Mouse (Mus musculus) cerebellum, adult 8-10 months (tissue): ENCODE results near the gene Irak2.

Experiments used
- DNase-seq: peaks from one replicate; pipeline ENCODE4 v3.0.0; 2022

Irak2 gene

GRCm38 (mm10) chr6:113638302-113639040, at the start of gene Irak2:
Irak2 (plus strand) TSS chr6:113638467.
- peak; percentile 94 for DNase-seq

- DNase-seq, result no peak
These were observed 45.6 kb upstream of the Irak2 start for GRCm38 (mm10) chr6:113592637-113593036.

- DNase-seq, result no peak
These were observed 40.3 kb upstream of the Irak2 start for GRCm38 (mm10) chr6:113597945-113598344.

GRCm38 (mm10) chr6:113599833-113600232, 38.4 kb upstream of the Irak2 start:
- DNase-seq, result no peak

GRCm38 (mm10) chr6:113600543-113601139, 37.6 kb upstream of the Irak2 start, which contains the start of gene Fancd2os:
Fancd2os (minus strand) TSS chr6:113600715.
- no peak for DNase-seq

GRCm38 (mm10) chr6:113602821-113603220, 35.4 kb upstream of the Irak2 start:
- no peak for DNase-seq

- DNase-seq, result no peak
These were observed 34.3 kb upstream of the Irak2 start for GRCm38 (mm10) chr6:113603993-113604392.

- DNase-seq, result peak; percentile 88
These were observed 33.6 kb upstream of the Irak2 start, which contains the start of gene Brk1 for GRCm38 (mm10) chr6:113604432-113605223. Brk1 (plus strand) TSS chr6:113604772.

GRCm38 (mm10) chr6:113605224-113605545, 33.1 kb upstream of the Irak2 start:
- no peak for DNase-seq

- DNase-seq, result no peak
These were observed 29.4 kb upstream of the Irak2 start for GRCm38 (mm10) chr6:113608871-113609270.

- no peak for DNase-seq
These were observed 29.0 kb upstream of the Irak2 start for GRCm38 (mm10) chr6:113609293-113609692.

- DNase-seq, result no peak
These were observed 25.9 kb upstream of the Irak2 start for GRCm38 (mm10) chr6:113612258-113612969.

GRCm38 (mm10) chr6:113614152-113614551, 24.1 kb upstream of the Irak2 start:
- DNase-seq, result no peak

- no peak for DNase-seq
These were observed 23.3 kb upstream of the Irak2 start for GRCm38 (mm10) chr6:113614997-113615396.

- no peak for DNase-seq
These were observed 22.8 kb upstream of the Irak2 start for GRCm38 (mm10) chr6:113615489-113615888.

GRCm38 (mm10) chr6:113623386-113623785, 14.9 kb upstream of the Irak2 start:
- no peak for DNase-seq

- peak; percentile 78 for DNase-seq
These were observed 14.1 kb upstream of the Irak2 start, which contains the start of gene Vhl for GRCm38 (mm10) chr6:113623941-113624751. Vhl (plus strand) TSS chr6:113623959.

GRCm38 (mm10) chr6:113624989-113625770, 13.1 kb upstream of the Irak2 start:
- DNase-seq, result peak; percentile 19

- DNase-seq, result no peak
These were observed 7.9 kb upstream of the Irak2 start for GRCm38 (mm10) chr6:113630322-113630721.

- DNase-seq, result no peak
These were observed 5.4 kb upstream of the Irak2 start for GRCm38 (mm10) chr6:113632863-113633262.

- DNase-seq, result no peak
These were observed 934 bp downstream of the Irak2 start for GRCm38 (mm10) chr6:113639201-113639600.
